Mouse (Mus musculus) cerebellum, adult 2 months (tissue): ENCODE data around the gene Skap2.

Experiments used
- CTCF ChIP-seq: fragments of 200-500 bp; IDR thresholded peaks from 2 replicates; pipeline ENCODE4 v1.5.1; 2011; ENCODE audit warnings: low read depth, mild to moderate bottlenecking, control low read depth, low read length, moderate library complexity, borderline replicate concordance; ENCODE audit not compliant: insufficient read depth
- POLR2A ChIP-seq: fragments of 200-500 bp; IDR thresholded peaks from 2 replicates; pipeline ENCODE4 v1.6.1; 2011; ENCODE audit warnings: low read length, control low read depth, borderline replicate concordance; ENCODE audit not compliant: insufficient read depth

GRCm38 (mm10) chr6:52012409-52013244, at the start of gene Skap2:
- TF ChIP-seq POLR2A (no peak), CTCF (no peak)
